Mouse (Mus musculus): ENCODE data around the gene Samd14. TPM values are rescaled to one million over a fixed set of nuclear protein-coding genes. Genes with fewer than 3 reads are reported as not detected.

The Samd14 gene
- polyA plus RNA-seq, 1 experiment: 14.2 TPM

DNA sequence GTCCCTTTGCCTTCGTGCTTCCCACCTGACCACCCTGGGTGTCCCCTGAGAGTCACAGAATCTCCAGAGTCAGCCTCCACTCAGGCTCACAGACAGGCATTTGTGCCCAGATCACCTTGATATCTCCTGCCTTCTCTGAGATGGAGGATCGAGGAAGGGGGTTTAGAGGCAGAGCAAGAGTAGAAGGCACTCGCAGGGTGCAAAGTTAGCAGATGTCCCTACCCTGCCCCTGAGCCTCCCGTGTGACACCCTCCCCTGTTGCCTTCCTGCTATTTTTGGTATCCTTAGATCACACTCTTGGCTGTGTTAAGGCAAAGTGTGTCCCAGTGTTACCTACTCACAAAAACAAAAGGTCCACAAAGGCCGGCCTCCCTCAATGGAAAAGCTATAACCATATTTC lies 33.5 kb upstream of the Samd14 start, which contains the start of gene Sgca:
Sgca (minus strand) TSS at position 129 of the 400 bp plus-strand sequence.
- Histone ChIP-seq H3K27ac (ENCODE audit: insufficient read depth, low read length) (no peak within 1 kb of the TSS), H3K4me1 (ENCODE audit: control insufficient read depth, insufficient read depth, low read length) (no peaks in the 10 kb centered on the region), H3K4me3 (ENCODE audit: insufficient read depth, low read length) (no peak within 1 kb of the TSS)
- TF ChIP-seq CTCF (IDR thresholded peaks at IDR 0.05; ENCODE audit: borderline replicate concordance, insufficient read depth, low read length): no peak
- no peak for TF ChIP-seq POLR2A (IDR thresholded peaks at IDR 0.05; ENCODE audit: low read depth, low read length)

DNA sequence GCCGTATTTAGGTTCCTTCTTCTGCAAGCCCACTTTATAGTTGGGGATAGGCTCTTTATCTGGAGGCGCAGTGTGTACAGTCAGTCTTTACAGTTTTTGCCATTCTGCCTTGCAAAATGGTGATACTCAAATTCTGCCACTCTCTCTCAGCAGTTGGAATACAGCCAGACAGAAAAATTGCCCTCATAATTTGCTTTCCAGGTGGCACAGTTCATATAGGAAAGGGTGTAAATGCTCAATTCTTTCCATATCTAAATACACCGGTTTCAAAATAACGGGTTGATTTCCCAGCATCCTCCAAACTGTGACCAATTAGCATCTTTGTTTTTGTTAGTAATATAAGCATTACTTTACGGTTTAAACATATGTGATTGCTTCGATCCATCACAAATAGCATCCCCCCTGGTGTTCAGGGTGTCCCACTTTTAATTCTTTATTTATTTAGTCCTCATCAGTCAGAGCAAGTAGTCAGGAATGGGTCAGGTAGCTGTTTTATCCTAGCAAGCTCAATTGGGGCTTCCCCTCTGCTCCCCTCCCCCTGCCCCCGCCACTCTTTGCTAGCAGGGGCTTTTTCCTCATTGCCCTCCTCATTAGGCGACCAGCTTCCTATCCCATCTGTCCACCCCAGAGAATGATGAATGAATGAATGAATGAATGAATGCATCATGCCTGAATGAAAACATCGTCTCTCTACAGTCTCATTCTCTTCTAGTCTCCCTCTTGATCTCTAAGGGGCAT lies 31.3 kb upstream of the Samd14 start:
- H3K4me1 ChIP-seq (ENCODE audit: control insufficient read depth, insufficient read depth, low read length): no peaks in the 10 kb centered on the region
- no peak overlapping the region for H3K4me3 ChIP-seq (ENCODE audit: insufficient read depth, low read length)
- H3K27ac ChIP-seq (ENCODE audit: insufficient read depth, low read length): no peak overlapping the region
- TF ChIP-seq POLR2A (IDR thresholded peaks at IDR 0.05; ENCODE audit: low read depth, low read length) (no peak), CTCF (IDR thresholded peaks at IDR 0.05; ENCODE audit: borderline replicate concordance, insufficient read depth, low read length) (no peak)

DNA sequence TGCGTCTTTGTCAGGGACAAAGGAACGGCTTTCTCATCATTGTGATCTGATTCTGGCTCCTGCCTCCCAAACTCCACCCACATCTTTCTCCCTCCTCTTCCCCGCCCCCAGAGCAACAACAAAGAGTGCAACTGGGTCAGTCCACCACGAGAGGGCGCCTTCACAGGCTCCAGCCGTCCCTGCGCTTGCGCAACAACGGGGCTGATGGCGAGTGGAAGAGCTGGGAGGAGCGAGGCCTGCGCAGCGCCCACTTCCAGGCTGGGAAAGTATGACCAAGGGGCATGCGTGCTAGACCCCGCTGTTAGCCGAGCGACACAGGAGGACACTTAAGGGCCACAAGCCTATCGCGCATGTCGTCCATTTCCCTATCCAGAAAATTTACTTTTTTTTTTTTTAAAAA lies 30.7 kb upstream of the Samd14 start:
- Histone ChIP-seq H3K27ac (ENCODE audit: insufficient read depth, low read length) (no peak overlapping the region), H3K4me3 (ENCODE audit: insufficient read depth, low read length) (no peak overlapping the region), H3K4me1 (ENCODE audit: control insufficient read depth, insufficient read depth, low read length) (no peaks in the 10 kb centered on the region)
- TF ChIP-seq CTCF (IDR thresholded peaks at IDR 0.05; ENCODE audit: borderline replicate concordance, insufficient read depth, low read length): peak; percentile 87
- peak; percentile 73 for TF ChIP-seq POLR2A (IDR thresholded peaks at IDR 0.05; ENCODE audit: low read depth, low read length)

DNA sequence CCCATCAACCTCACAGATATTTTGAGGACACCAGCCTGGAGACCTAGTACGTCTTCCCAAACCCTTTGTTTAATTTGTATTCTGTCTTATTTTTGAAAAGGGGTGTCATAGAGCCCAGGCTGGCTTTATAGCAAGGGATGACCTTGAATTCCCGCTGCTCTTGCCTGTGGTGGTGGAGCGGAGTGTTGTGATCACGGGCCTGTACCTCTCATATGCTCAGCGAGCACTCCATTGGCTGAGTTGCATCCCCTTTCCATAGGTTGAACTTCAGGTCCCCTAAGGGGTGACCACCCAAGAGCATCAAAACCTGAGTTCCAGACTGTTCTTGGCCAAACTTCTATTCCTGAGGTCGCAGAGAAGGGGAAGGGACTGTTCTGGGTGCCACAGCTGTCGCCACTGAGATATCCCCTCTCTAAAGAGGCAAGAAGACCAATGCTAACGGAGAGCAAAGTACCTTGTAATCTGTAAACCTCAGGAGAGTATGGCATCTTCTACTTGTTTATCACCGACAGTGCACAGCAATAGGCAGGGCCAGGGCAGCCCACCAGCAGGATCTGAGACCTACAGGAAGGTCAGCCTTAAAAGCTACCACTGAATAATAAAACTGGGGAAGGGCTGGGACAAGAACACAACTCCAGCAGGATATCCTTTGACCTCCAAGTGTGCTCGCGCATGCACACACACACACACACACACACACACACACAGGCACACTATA lies 30.1 kb upstream of the Samd14 start:
- no peaks in the 10 kb centered on the region for H3K4me1 ChIP-seq (ENCODE audit: control insufficient read depth, insufficient read depth, low read length)
- no peak overlapping the region for H3K4me3 ChIP-seq (ENCODE audit: insufficient read depth, low read length)
- H3K27ac ChIP-seq (ENCODE audit: insufficient read depth, low read length): no peak overlapping the region
- TF ChIP-seq CTCF (IDR thresholded peaks at IDR 0.05; ENCODE audit: borderline replicate concordance, insufficient read depth, low read length) (no peak), POLR2A (IDR thresholded peaks at IDR 0.05; ENCODE audit: low read depth, low read length) (no peak)

- TF ChIP-seq CTCF (IDR thresholded peaks at IDR 0.05; ENCODE audit: borderline replicate concordance, insufficient read depth, low read length): no peak
- no peak for TF ChIP-seq POLR2A (IDR thresholded peaks at IDR 0.05; ENCODE audit: low read depth, low read length)
- peaks cover 4% of the 10 kb centered on the region; the same call in 1 of the 2 replicates for H3K4me1 ChIP-seq (ENCODE audit: control insufficient read depth, insufficient read depth, low read length)
- H3K4me3 ChIP-seq (ENCODE audit: insufficient read depth, low read length): no peak overlapping the region
- H3K27ac ChIP-seq (ENCODE audit: insufficient read depth, low read length): no peak overlapping the region
Observed at GRCm38 (mm10) chr11:94985140-94985539, 24.5 kb upstream of the Samd14 start.

DNA sequence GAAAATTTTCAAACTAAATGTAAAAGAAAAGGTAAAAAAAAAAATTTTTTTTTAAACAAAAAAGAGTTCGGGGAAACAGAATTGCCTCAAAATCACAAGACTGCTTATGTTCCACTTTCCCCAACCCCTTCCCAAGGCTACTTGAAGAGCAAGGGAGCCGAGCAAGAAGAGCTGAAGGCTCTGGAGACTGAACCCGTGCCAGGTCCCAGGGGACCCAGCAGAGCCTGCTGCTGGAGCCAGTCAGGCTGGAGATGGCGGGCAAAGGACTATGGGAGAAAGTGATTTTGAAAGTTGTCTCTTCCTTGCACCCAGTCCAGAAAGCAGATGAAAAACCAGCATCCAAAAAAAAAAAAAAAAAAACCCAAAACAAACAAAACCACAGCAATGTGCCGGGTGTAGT lies 23.9 kb upstream of the Samd14 start:
- no peak overlapping the region for H3K4me3 ChIP-seq (ENCODE audit: insufficient read depth, low read length)
- H3K4me1 ChIP-seq (ENCODE audit: control insufficient read depth, insufficient read depth, low read length): peaks cover 5% of the 10 kb centered on the region; the same call in 1 of the 2 replicates
- H3K27ac ChIP-seq (ENCODE audit: insufficient read depth, low read length): no peak overlapping the region
- TF ChIP-seq POLR2A (IDR thresholded peaks at IDR 0.05; ENCODE audit: low read depth, low read length) (no peak), CTCF (IDR thresholded peaks at IDR 0.05; ENCODE audit: borderline replicate concordance, insufficient read depth, low read length) (no peak)

DNA sequence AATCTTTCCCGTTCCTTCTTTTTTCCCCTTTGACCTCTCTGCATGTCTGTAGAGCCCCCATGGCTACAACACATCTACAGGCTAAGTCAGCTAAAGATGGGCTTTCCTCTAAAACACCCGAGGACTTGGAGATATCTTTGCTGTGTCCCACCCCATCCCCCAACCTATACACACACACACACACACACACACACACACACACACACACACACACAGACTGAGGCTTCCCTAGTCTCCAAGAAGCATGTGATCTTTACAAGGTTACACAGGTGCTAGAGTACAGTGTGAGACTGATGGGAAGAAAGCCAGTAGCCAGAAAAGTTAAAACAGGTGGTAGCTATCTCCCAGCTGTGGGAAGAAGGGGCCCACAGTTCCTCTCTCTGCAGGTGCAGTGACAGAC lies 23.2 kb upstream of the Samd14 start:
- no peak overlapping the region for H3K4me3 ChIP-seq (ENCODE audit: insufficient read depth, low read length)
- TF ChIP-seq POLR2A (IDR thresholded peaks at IDR 0.05; ENCODE audit: low read depth, low read length): no peak
- H3K27ac ChIP-seq (ENCODE audit: insufficient read depth, low read length): no peak overlapping the region
- peaks cover 5% of the 10 kb centered on the region; the same call in 1 of the 2 replicates for H3K4me1 ChIP-seq (ENCODE audit: control insufficient read depth, insufficient read depth, low read length)

- H3K4me3 ChIP-seq (ENCODE audit: insufficient read depth, low read length): no peak overlapping the region
- no peak for TF ChIP-seq POLR2A (IDR thresholded peaks at IDR 0.05; ENCODE audit: low read depth, low read length)
- no peak for TF ChIP-seq CTCF (IDR thresholded peaks at IDR 0.05; ENCODE audit: borderline replicate concordance, insufficient read depth, low read length)
- peaks cover 5% of the 10 kb centered on the region; the same call in 1 of the 2 replicates for H3K4me1 ChIP-seq (ENCODE audit: control insufficient read depth, insufficient read depth, low read length)
- no peak overlapping the region for H3K27ac ChIP-seq (ENCODE audit: insufficient read depth, low read length)
Observed at GRCm38 (mm10) chr11:94987341-94987740, 22.3 kb upstream of the Samd14 start.

DNA sequence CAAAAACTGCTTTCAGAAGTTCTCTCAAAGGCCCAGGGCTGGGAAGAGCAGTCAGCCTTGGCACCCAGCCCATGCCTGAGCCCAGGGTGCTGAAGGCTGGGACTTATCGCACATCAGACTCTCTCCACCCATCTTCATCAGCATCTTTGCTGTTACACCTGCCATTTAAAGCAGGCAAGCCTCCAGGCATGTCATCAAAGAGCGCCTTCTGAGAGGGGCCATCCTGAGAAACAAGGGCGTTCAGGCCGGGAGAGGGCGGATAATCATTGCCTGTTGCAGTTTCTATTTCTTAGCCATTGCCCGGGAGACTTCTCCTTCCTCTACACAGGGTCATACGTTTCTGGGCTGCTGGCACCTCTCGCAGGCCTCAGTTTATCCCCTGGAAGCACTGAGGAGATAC lies 21.8 kb upstream of the Samd14 start:
- no peak overlapping the region for H3K4me3 ChIP-seq (ENCODE audit: insufficient read depth, low read length)
- peaks cover 5% of the 10 kb centered on the region; the same call in 1 of the 2 replicates for H3K4me1 ChIP-seq (ENCODE audit: control insufficient read depth, insufficient read depth, low read length)
- no peak overlapping the region for H3K27ac ChIP-seq (ENCODE audit: insufficient read depth, low read length)
- no peak for TF ChIP-seq CTCF (IDR thresholded peaks at IDR 0.05; ENCODE audit: borderline replicate concordance, insufficient read depth, low read length)
- TF ChIP-seq POLR2A (IDR thresholded peaks at IDR 0.05; ENCODE audit: low read depth, low read length): no peak

All from embryonic fibroblast, embryonic 13.5 days (primary cell).